ENCODE assay signal across 7 mouse cellular contexts in genomic region chr2:91779166-91779565, GRCm38 (mm10). TPM values are rescaled to one million over a fixed set of nuclear protein-coding genes. Genes with fewer than 3 reads are reported as not detected.
DNase-seq lines count a peak whose midpoint lies in the region; ATAC-seq and TF ChIP-seq lines count a peak whose summit lies in the region.

No protein-coding gene starts in this region.

- no peak for ATAC-seq in hindbrain, embryonic 14.5 days (ENCODE audit: low FRiP score)

- TF ChIP-seq CTCF in left cerebral cortex, adult 2 months (IDR thresholded peaks at IDR 0.05) = peak; percentile 84
- TF ChIP-seq CTCF in olfactory bulb, adult 2 months (IDR thresholded peaks at IDR 0.05; ENCODE audit: insufficient read depth, low read depth, low read length) = no peak

- no peak overlapping the region for H3K9ac ChIP-seq in hindbrain, embryonic 14.5 days

- DNase-seq in left cerebral cortex, adult 2 months (ENCODE audit: extremely low spot score in 1 of 2, low spot score in 2 of 2) = no peak
- DNase-seq in left cerebral cortex, postnatal 36 days (ENCODE audit: low spot score in 2 of 2) = no peak
- DNase-seq in ES-CJ7 (ENCODE audit: low read depth, low spot score) (peak; percentile 56), adipocyte (ENCODE audit: low spot score) (peak; percentile 65)
- DNase-seq in hindbrain, embryonic 14.5 days (ENCODE audit: low spot score) = peak; percentile 73
- DNase-seq in layer of hippocampus, adult 11-12 months (ENCODE audit: low spot score) = no peak

- no peaks in the 10 kb centered on the region for H3K27me3 ChIP-seq in hindbrain, embryonic 14.5 days (ENCODE audit: control insufficient read depth, insufficient read depth, low read length)

- peaks cover 12% of the 10 kb centered on the region for H3K36me3 ChIP-seq in hindbrain, embryonic 14.5 days (replicated peaks; ENCODE audit: control insufficient read depth, insufficient read depth)

- H3K9me3 ChIP-seq in hindbrain, embryonic 14.5 days (ENCODE audit: control insufficient read depth, low read length) = no peaks in the 10 kb centered on the region

- H3K4me3 ChIP-seq in left cerebral cortex, adult 2 months = no peak overlapping the region
- no peak overlapping the region for H3K4me3 ChIP-seq in hindbrain, embryonic 14.5 days (replicated peaks; ENCODE audit: low read length)
- H3K4me3 ChIP-seq in olfactory bulb, adult 2 months (ENCODE audit: insufficient read depth, low read depth, low read length) = no peak overlapping the region

- TF ChIP-seq POLR2A in olfactory bulb, adult 2 months (IDR thresholded peaks at IDR 0.05; ENCODE audit: insufficient read depth, low read depth, low read length) = no peak

- H3K27ac ChIP-seq in left cerebral cortex, adult 2 months = no peak overlapping the region
- H3K27ac ChIP-seq in hindbrain, embryonic 14.5 days = 0 out of 2 replicates have a peak overlapping the region, but pooled peaks have one; percentile 4
- peak overlapping the region; percentile 57; the same call in 1 of the 2 replicates for H3K27ac ChIP-seq in olfactory bulb, adult 2 months (ENCODE audit: insufficient read depth, low read depth, low read length)

- H3K4me1 ChIP-seq in hindbrain, embryonic 14.5 days (replicated peaks; ENCODE audit: control insufficient read depth, insufficient read depth, low read length) = no peaks in the 10 kb centered on the region
- H3K4me1 ChIP-seq in olfactory bulb, adult 2 months (ENCODE audit: control insufficient read depth, insufficient read depth, low read length) = no peaks in the 10 kb centered on the region

- H3K4me2 ChIP-seq in hindbrain, embryonic 14.5 days (replicated peaks) = no peak overlapping the region

- intact Hi-C loops in left cerebral cortex, adult 2 months (cut with DNase I) = loop anchor here (2.0 to 10.0 kb wide), 2 partner anchors 146 to 276 kb away; no protein-coding TSS in a partner anchor
- intact Hi-C loops in left cerebral cortex, postnatal 36 days (cut with DNase I) = loop anchor here (2.0 kb wide), 1 partner anchor 146 kb away; no protein-coding TSS in a partner anchor

- WGBS in hindbrain, embryonic 14.5 days = 76% methylated on average over 3 of the region's 3 CpGs
- 64% methylated on average over 3 of the region's 3 CpGs for WGBS in olfactory bulb, adult 2 months

RNA-seq across cellular contexts. Expression of gene Ambra1, which starts 49.2 kb away (rescaled TPM):
- 10 to 100 TPM; 55.9 to 56.3 TPM for total RNA-seq in left cerebral cortex, adult 2 months (2021)
- total RNA-seq in left cerebral cortex, postnatal 36 days (2021) = 10 to 100 TPM; 52.6 to 55.5 TPM
- 20.8 and 22.2 TPM in 2 replicates for polyA plus RNA-seq in hindbrain, embryonic 14.5 days (2014; fragmentation: Nextera tagmentation; extraction: Ambion mirVana)
- polyA plus RNA-seq in olfactory bulb, adult 2 months (2012; ENCODE audit: insufficient read depth, insufficient read length, low replicate concordance, missing spikeins) = not detected in 2 replicates

Comparison
In these comparisons a context has a peak if more than half of its experiments do, and no peak if none do; other contexts are left out.
1. DNase-seq: peak in ES-CJ7 (single experiment), adipocyte (single experiment) and hindbrain, embryonic 14.5 days (single experiment); none in left cerebral cortex, adult 2 months (0 of 2), left cerebral cortex, postnatal 36 days (0 of 2) and layer of hippocampus, adult 11-12 months (single experiment).